Mouse (Mus musculus) lung, postnatal 0 days (tissue): ENCODE measurements at regions not wholly inside any gene's neighbourhood (a gene's known extent, or its start where the extent isn't known, plus 50 kb on each side); places are given as distances from the start of the nearest gene placed in this dataset.

Experiments used
- CTCF ChIP-seq: IDR thresholded peaks from 2 replicates; pipeline ENCODE4 v1.5.1; 2016; ENCODE audit warnings: antibody characterized with exemption, mild to moderate bottlenecking
- EP300 ChIP-seq: IDR thresholded peaks from 2 replicates; pipeline ENCODE4 v1.6.1; 2016; ENCODE audit warnings: antibody characterized with exemption, mild to moderate bottlenecking, control low read depth

DNA sequence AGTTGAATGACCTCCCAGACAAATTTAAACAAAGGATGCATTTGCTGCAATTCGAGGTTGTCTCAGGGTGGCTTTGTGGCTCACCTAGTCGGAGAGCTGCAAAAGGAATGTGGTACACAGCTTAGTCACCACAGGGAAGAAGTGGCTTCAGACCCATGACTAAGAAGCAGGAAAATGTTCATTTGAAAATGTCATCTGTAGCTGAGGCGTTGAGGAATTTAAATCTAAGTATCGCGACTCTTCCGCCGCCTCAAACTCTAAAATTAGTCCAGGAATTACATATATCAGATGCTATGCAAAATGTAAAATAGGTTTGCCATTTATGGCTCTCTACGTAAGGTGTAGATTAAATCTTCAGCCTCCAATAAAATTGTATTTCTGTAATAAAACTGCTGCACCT lies 325.9 kb downstream of the Mtx2 start:
- TF ChIP-seq CTCF (no peak), EP300 (no peak)
